Mouse (Mus musculus): ENCODE measurements at regions not wholly inside any gene's neighbourhood (a gene's known extent, or its start where the extent isn't known, plus 50 kb on each side); places are given as distances from the start of the nearest gene placed in this dataset.

- no peak for ATAC-seq (ENCODE audit: low TSS enrichment)
Observed at GRCm38 (mm10) chr1:143881192-143881591, 104.1 kb downstream of the Uchl5 start.

- no peak for ATAC-seq (ENCODE audit: low TSS enrichment)
Observed at GRCm38 (mm10) chr1:143879622-143880021, 102.5 kb downstream of the Uchl5 start.

GRCm38 (mm10) chr1:143878266-143878665 lies 101.2 kb downstream of the Uchl5 start:
- no peak for ATAC-seq (ENCODE audit: low TSS enrichment)

- no peak for ATAC-seq (ENCODE audit: low TSS enrichment)
Observed at GRCm38 (mm10) chr1:143860319-143860718, 83.2 kb downstream of the Uchl5 start.

GRCm38 (mm10) chr1:143858532-143858931 lies 81.5 kb downstream of the Uchl5 start:
- 0 out of 2 replicates have a peak, but pooled peaks have one; percentile 31 for ATAC-seq (ENCODE audit: low TSS enrichment)
